Mouse (Mus musculus) midbrain, postnatal 0 days (tissue): Measurements from ENCODE around the gene Plcb1. TPM values are rescaled to one million over a fixed set of nuclear protein-coding genes. Genes with fewer than 3 reads are reported as not detected.

Source experiments
- ATAC-seq: fragments of 200-750 bp; cut with Nextera tagmentation; 2 replicates; pipeline ENCODE4 v1.8.0; 2017; ENCODE audit warnings: moderate number of reproducible peaks, mild to moderate bottlenecking, moderate TSS enrichment, moderate library complexity; ENCODE audit not compliant: low FRiP score
- DNase-seq: peaks from one replicate; pipeline ENCODE4 v3.0.0-alpha.2; 2015; ENCODE audit warnings: low spot score
- H3K27ac ChIP-seq: fragments of 300-500 bp; sonication (generic); 2 replicates; pipeline ENCODE4 v1.5.1; 2014; ENCODE audit warnings: low read depth, mild to moderate bottlenecking, low read length, mixed read lengths
- H3K27me3 ChIP-seq: fragments of 300-500 bp; sonication (generic); 2 replicates; pipeline ENCODE4 v1.6.1; 2014; ENCODE audit warnings: low read length, control low read depth, mixed read lengths; ENCODE audit not compliant: insufficient read depth
- H3K36me3 ChIP-seq: fragments of 300-500 bp; sonication (generic); 2 replicates; pipeline ENCODE4 v1.6.1; 2014; ENCODE audit warnings: low read length, control low read depth, mixed read lengths; ENCODE audit not compliant: insufficient read depth
- H3K4me1 ChIP-seq: fragments of 300-500 bp; sonication (generic); 2 replicates; pipeline ENCODE4 v1.6.1; 2014; ENCODE audit warnings: mild to moderate bottlenecking, control low read depth, antibody characterized with exemption, low read length, mixed read lengths; ENCODE audit not compliant: insufficient read depth
- H3K4me2 ChIP-seq: fragments of 300-500 bp; sonication (generic); 2 replicates; pipeline ENCODE4 v1.6.1; 2014; ENCODE audit warnings: low read depth, mild to moderate bottlenecking, low read length, mixed read lengths; ENCODE audit not compliant: poor library complexity, severe bottlenecking
- H3K4me3 ChIP-seq: fragments of 300-500 bp; sonication (generic); 2 replicates; pipeline ENCODE4 v1.5.1; 2014; ENCODE audit warnings: low read depth, mild to moderate bottlenecking, low read length, moderate library complexity
- H3K9ac ChIP-seq: fragments of 300-500 bp; sonication (generic); replicated peaks from 2 replicates; pipeline ENCODE4 v1.6.1; 2014; ENCODE audit warnings: mild to moderate bottlenecking, low read length, moderate library complexity, mixed read lengths; ENCODE audit not compliant: poor library complexity, severe bottlenecking
- H3K9me3 ChIP-seq: fragments of 300-500 bp; sonication (generic); 2 replicates; pipeline ENCODE4 v1.6.1; 2016; ENCODE audit warnings: low read length, control low read depth
- CTCF ChIP-seq: IDR thresholded peaks from 2 replicates; pipeline ENCODE4 v1.5.1; 2016; ENCODE audit warnings: antibody characterized with exemption, mild to moderate bottlenecking
- WGBS: fragments of 180-500 bp; shearing (Covaris S2); extraction: QIAGEN DNeasy Blood & Tissue Kit; methylation state at CpG from one replicate; pipeline ENCODE4 v1.1.7; 2014; 5-methylcytosine and 5-hydroxymethylcytosine counted together
- polyA plus RNA-seq: library from polyadenylated mRNA; unstranded; fragments of >200 nt; fragmentation: Nextera tagmentation; extraction: Ambion mirVana; gene quantifications from 2 replicates; pipeline ENCODE4 v1.2.1, GENCODE M21; 2015
- total RNA-seq: library from RNA; depleted of rRNA; stranded (reverse); fragments of >200 nt; gene quantifications from 2 replicates; pipeline ENCODE4 v1.2.3, GENCODE M21; 2014

Plcb1 gene
- total and polyA plus RNA-seq, 2 experiments from 2014 or later = 36.1 to 59.0 TPM

GRCm38 (mm10) chr2:134856691-134857090 is 70.8 kb downstream of the Plcb1 start:
- no peak overlapping the region for H3K27ac ChIP-seq
- WGBS = 22% methylated on average over 2 of the region's 2 CpGs
- H3K27me3 ChIP-seq = no peaks in the 10 kb centered on the region
- no peak overlapping the region for H3K4me3 ChIP-seq
- TF ChIP-seq CTCF = no peak
- no peaks in the 10 kb centered on the region for H3K9me3 ChIP-seq
- no peak overlapping the region for H3K4me2 ChIP-seq
- H3K4me1 ChIP-seq = no peaks in the 10 kb centered on the region
- no peak overlapping the region for H3K9ac ChIP-seq
- H3K36me3 ChIP-seq = no peaks in the 10 kb centered on the region
- no peak for DNase-seq
- no peak for ATAC-seq

DNA sequence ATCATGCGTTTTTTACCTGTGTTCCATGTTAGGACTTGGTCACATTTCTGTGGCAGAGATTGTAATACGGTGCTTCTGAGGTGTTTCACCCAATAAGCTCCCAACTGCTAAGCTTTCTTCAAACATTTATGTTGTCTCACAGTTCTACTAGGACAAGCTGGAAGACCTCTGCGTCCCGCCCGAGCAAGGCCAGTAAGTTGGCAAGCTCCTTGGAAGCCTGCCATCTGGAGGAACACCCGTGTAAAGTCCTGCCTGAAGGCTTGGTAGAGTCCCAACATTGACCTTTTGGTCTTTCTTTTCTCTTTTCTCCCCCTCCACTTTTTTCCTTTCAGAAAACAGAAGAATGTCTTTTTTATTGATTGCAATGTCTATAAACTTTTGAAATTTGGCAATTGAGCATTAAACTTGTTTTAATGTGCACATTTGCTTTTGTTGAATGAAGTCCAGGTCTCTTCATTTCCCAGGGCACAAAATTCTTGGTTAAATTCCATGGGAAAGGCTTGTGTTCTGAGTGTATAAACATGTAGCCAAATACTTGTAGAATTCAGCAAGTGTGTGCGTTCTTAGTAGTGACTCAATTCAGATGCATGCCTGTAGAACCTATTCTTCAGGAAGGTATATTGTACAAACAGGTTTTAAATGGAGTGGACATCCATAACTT is 79.2 kb downstream of the Plcb1 start:
- no peak for TF ChIP-seq CTCF
- Histone ChIP-seq H3K27me3 (no peaks in the 10 kb centered on the region), H3K4me2 (no peak overlapping the region), H3K27ac (no peak overlapping the region), H3K4me3 (no peak overlapping the region), H3K9me3 (no peaks in the 10 kb centered on the region), H3K9ac (no peak overlapping the region), H3K36me3 (no peaks in the 10 kb centered on the region), H3K4me1 (no peaks in the 10 kb centered on the region)
- peak; percentile 31 for DNase-seq
- WGBS = 76% methylated on average over 7 of the region's 7 CpGs
- no peak for ATAC-seq

- no peaks in the 10 kb centered on the region for H3K9me3 ChIP-seq
- WGBS = 59% methylated on average over 6 of the region's 6 CpGs
- H3K4me3 ChIP-seq = no peak overlapping the region
- H3K27me3 ChIP-seq = no peaks in the 10 kb centered on the region
- TF ChIP-seq CTCF = no peak
- no peak overlapping the region for H3K4me2 ChIP-seq
- no peak for ATAC-seq
- H3K36me3 ChIP-seq = no peaks in the 10 kb centered on the region
- no peak overlapping the region for H3K27ac ChIP-seq
- 0 out of 2 replicates have a peak, but pooled peaks cover 4% of the 10 kb centered on the region for H3K4me1 ChIP-seq
- DNase-seq = peak; percentile 28
- H3K9ac ChIP-seq = no peak overlapping the region
Measured at GRCm38 (mm10) chr2:134867381-134867780, 81.5 kb downstream of the Plcb1 start.

DNA sequence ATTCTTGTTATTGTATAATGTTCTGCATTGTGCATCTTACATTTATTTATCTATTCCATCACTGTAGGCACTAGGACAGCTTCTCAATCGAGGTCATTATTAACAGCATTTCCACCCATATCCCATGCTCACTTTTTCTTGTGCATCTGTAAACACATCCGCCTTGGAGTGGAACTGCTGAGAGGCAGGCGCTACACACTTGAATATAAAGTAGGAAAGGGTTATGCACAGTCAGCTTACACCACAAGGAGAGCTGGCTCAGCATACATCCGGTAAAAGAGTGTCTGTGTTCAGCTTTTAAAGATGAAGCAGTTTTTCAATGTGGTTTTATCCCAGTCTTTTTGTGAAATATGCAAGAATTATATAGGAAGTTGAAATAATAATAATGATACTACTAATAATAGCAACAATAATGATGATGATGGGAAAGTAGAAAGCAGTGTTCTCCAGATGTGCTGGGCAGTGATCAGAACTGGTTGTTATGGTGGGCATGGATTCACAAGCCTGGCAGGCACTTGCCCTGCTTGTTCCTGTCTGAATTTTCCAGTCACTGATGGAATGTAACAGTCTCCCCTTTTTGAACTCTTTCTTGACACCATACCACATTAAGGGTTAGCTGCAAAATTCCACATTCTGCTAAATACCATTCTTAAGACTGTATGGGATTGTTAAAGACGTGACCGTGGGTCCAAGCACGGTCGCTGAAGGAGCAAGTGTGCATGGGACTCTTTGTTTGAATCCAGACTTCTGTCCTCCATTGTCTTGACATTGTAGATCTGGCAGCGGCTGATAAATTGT is 86.0 kb downstream of the Plcb1 start:
- no peaks in the 10 kb centered on the region for H3K9me3 ChIP-seq
- no peak for DNase-seq

DNA sequence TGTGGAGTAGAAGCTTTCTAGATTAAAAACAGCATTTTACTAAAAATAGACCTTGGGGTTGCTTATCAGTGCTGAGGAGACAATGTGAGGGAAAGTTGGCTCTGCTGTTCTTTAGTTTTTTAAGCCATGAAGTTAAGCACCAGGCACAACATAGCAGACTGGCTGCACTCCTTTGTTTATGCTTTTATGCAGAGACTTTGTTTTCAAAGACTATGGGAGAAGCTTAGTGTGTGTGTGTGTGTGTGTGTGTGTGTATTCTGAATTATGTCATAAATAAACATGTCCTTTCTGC is 86.6 kb downstream of the Plcb1 start:
- H3K27ac ChIP-seq = no peak overlapping the region
- no peak for DNase-seq
- no peak overlapping the region for H3K4me3 ChIP-seq
- no peaks in the 10 kb centered on the region for H3K27me3 ChIP-seq
- ATAC-seq = no peak
- no peak for TF ChIP-seq CTCF
- H3K36me3 ChIP-seq = no peaks in the 10 kb centered on the region
- no peak overlapping the region for H3K9ac ChIP-seq
- no peaks in the 10 kb centered on the region for H3K9me3 ChIP-seq
- H3K4me1 ChIP-seq = 0 out of 2 replicates have a peak, but pooled peaks cover 4% of the 10 kb centered on the region
- H3K4me2 ChIP-seq = no peak overlapping the region

More for the DNA sequence above, 86.0 kb downstream of the Plcb1 start:
- no peaks in the 10 kb centered on the region for H3K36me3 ChIP-seq
- H3K27ac ChIP-seq = no peak overlapping the region
- H3K9ac ChIP-seq = no peak overlapping the region
- no peaks in the 10 kb centered on the region for H3K27me3 ChIP-seq
- no peak overlapping the region for H3K4me3 ChIP-seq
- no peak for TF ChIP-seq CTCF
- no peak overlapping the region for H3K4me2 ChIP-seq
- 47% methylated on average over 9 of the region's 9 CpGs for WGBS
- ATAC-seq = no peak
- H3K4me1 ChIP-seq = 0 out of 2 replicates have a peak, but pooled peaks cover 4% of the 10 kb centered on the region

GRCm38 (mm10) chr2:134877148-134877547 is 91.3 kb downstream of the Plcb1 start:
- no peaks in the 10 kb centered on the region for H3K4me1 ChIP-seq
- H3K9ac ChIP-seq = no peak overlapping the region
- DNase-seq (no peak), ATAC-seq (no peak)
- no peak overlapping the region for H3K4me3 ChIP-seq
- H3K9me3 ChIP-seq = no peaks in the 10 kb centered on the region
- WGBS = 93% methylated on average over 4 of the region's 4 CpGs
- H3K27me3 ChIP-seq = no peaks in the 10 kb centered on the region
- H3K27ac ChIP-seq = no peak overlapping the region
- H3K4me2 ChIP-seq = no peak overlapping the region
- TF ChIP-seq CTCF = no peak
- H3K36me3 ChIP-seq = no peaks in the 10 kb centered on the region
